Mouse (Mus musculus) MEL (cell line): ENCODE measurements around the gene 4931414P19Rik. TPM values are rescaled to one million over a fixed set of nuclear protein-coding genes. Genes with fewer than 3 reads are reported as not detected.
A peak's percentile ranks its signal among the peaks of the same experiment; 100 is the strongest.

Experiments
- DNase-seq: peaks from one replicate; pipeline ENCODE4 v3.0.0; 2011; ENCODE audit warnings: low read depth, low spot score
- H3K27ac ChIP-seq: 2 replicates; pipeline ENCODE4 v1.5.1; 2012; ENCODE audit warnings: low read depth, mild to moderate bottlenecking, control low read depth, low read length, moderate library complexity; ENCODE audit not compliant: control insufficient read depth
- H3K27me3 ChIP-seq, 2 experiments: fragments of 150-350 bp in 1 of 2; sonication (generic) in 1 of 2; 2 replicates each; pipeline ENCODE4 v1.6.1; 2012; ENCODE audit warnings: low read length in 2 of 2, mild to moderate bottlenecking in 2 of 2, improper control_type of control experiment in 1 of 2, moderate library complexity in 1 of 2; ENCODE audit not compliant: insufficient read depth in 2 of 2, control insufficient read depth in 1 of 2
- H3K36me3 ChIP-seq, 2 experiments: 2 replicates each; pipeline ENCODE4 v1.6.1; 2012 to 2014; ENCODE audit warnings: low read length in 2 of 2, improper control_type of control experiment in 1 of 2, inconsistent platforms in 1 of 2, mild to moderate bottlenecking in 1 of 2; ENCODE audit not compliant: insufficient read depth in 2 of 2, control insufficient read depth in 1 of 2
- H3K4me1 ChIP-seq, 2 experiments: fragments of 150-350 bp in 1 of 2; sonication (generic) in 1 of 2; 2 replicates each; pipeline ENCODE4 v1.6.1; 2012; ENCODE audit warnings: low read length in 2 of 2, improper control_type of control experiment in 1 of 2, mild to moderate bottlenecking in 1 of 2; ENCODE audit not compliant: insufficient read depth in 2 of 2, control insufficient read depth in 1 of 2
- H3K4me3 ChIP-seq, 2 experiments: fragments of 150-350 bp in 1 of 2; sonication (generic) in 1 of 2; 2 replicates each; pipeline ENCODE4 v1.5.1; 2012; ENCODE audit warnings: low read depth in 2 of 2, low read length in 2 of 2, mild to moderate bottlenecking in 2 of 2, moderate library complexity in 2 of 2, control low read depth in 1 of 2, improper control_type of control experiment in 1 of 2; ENCODE audit not compliant: control insufficient read depth in 1 of 2, insufficient read depth in 1 of 2
- H3K79me2 ChIP-seq: 2 replicates; pipeline ENCODE4 v1.6.1; 2012; ENCODE audit warnings: mild to moderate bottlenecking, low read length, moderate library complexity; ENCODE audit not compliant: control insufficient read depth, poor library complexity, insufficient read depth
- H3K9ac ChIP-seq: 2 replicates; pipeline ENCODE4 v1.6.1; 2012; ENCODE audit warnings: low read depth, mild to moderate bottlenecking, control low read depth, low read length, moderate library complexity; ENCODE audit not compliant: control insufficient read depth, poor library complexity, severe bottlenecking
- H3K9me3 ChIP-seq: fragments of 150-350 bp; sonication (generic); replicated peaks from 2 replicates; pipeline ENCODE4 v1.6.1; 2012; ENCODE audit warnings: mild to moderate bottlenecking, low read length, improper control_type of control experiment, moderate library complexity; ENCODE audit not compliant: insufficient read depth
- BHLHE40 ChIP-seq: IDR thresholded peaks from 2 replicates; pipeline ENCODE4 v1.6.1; 2012; ENCODE audit warnings: low read depth, mild to moderate bottlenecking, inconsistent platforms, low read length, improper control_type of control experiment, borderline replicate concordance
- CHD1 ChIP-seq: IDR thresholded peaks from 2 replicates; pipeline ENCODE4 v1.6.1; 2012; ENCODE audit warnings: low read depth, mild to moderate bottlenecking, inconsistent platforms, low read length, improper control_type of control experiment
- CHD2 ChIP-seq: IDR thresholded peaks from 2 replicates; pipeline ENCODE4 v1.6.1; 2011; ENCODE audit warnings: low read length, improper control_type of control experiment
- E2F4 ChIP-seq: IDR thresholded peaks from 2 replicates; pipeline ENCODE4 v1.6.1; 2011; ENCODE audit warnings: low read depth, low read length, improper control_type of control experiment, borderline replicate concordance
- ELF1 ChIP-seq: IDR thresholded peaks from 2 replicates; pipeline ENCODE4 v1.6.1; 2014; ENCODE audit warnings: low read depth, mild to moderate bottlenecking, inconsistent platforms, low read length, improper control_type of control experiment, moderate library complexity
- ETS1 ChIP-seq: IDR thresholded peaks from 2 replicates; pipeline ENCODE4 v1.6.1; 2012; ENCODE audit warnings: low read depth, mild to moderate bottlenecking, inconsistent platforms, low read length, improper control_type of control experiment, moderate library complexity
- HCFC1 ChIP-seq: IDR thresholded peaks from 2 replicates; pipeline ENCODE4 v1.6.1; 2012; ENCODE audit warnings: low read depth, mild to moderate bottlenecking, inconsistent platforms, low read length, improper control_type of control experiment, moderate library complexity
- JUND ChIP-seq: IDR thresholded peaks from 2 replicates; pipeline ENCODE4 v1.6.1; 2011; ENCODE audit warnings: low read depth, mild to moderate bottlenecking, improper control_type of control experiment, low read length
- MAFK ChIP-seq: IDR thresholded peaks from 2 replicates; pipeline ENCODE4 v1.6.1; 2011; ENCODE audit warnings: low read depth, mild to moderate bottlenecking, low read length, improper control_type of control experiment, borderline replicate concordance
- MAZ ChIP-seq: IDR thresholded peaks from 2 replicates; pipeline ENCODE4 v1.6.1; 2012; ENCODE audit warnings: low read depth, mild to moderate bottlenecking, inconsistent platforms, low read length, improper control_type of control experiment
- MEF2A ChIP-seq: IDR thresholded peaks from 2 replicates; pipeline ENCODE4 v1.6.1; 2014; ENCODE audit warnings: low read depth, mild to moderate bottlenecking, inconsistent platforms, low read length, improper control_type of control experiment; ENCODE audit not compliant: poor library complexity, insufficient replicate concordance, severe bottlenecking; ENCODE audit errors: extremely low read depth
- MXI1 ChIP-seq: IDR thresholded peaks from 2 replicates; pipeline ENCODE4 v1.6.1; 2011; ENCODE audit warnings: mild to moderate bottlenecking, low read depth, low read length, improper control_type of control experiment
- POLR2AphosphoS2 ChIP-seq: IDR thresholded peaks from 2 replicates; pipeline ENCODE4 v1.6.1; 2011; ENCODE audit warnings: low read length, improper control_type of control experiment
- RAD21 ChIP-seq: IDR thresholded peaks from 2 replicates; pipeline ENCODE4 v1.6.1; 2011; ENCODE audit warnings: mild to moderate bottlenecking, low read depth, low read length, improper control_type of control experiment
- TAL1 ChIP-seq: IDR thresholded peaks from 2 replicates; pipeline ENCODE4 v1.6.1; 2012; ENCODE audit warnings: mild to moderate bottlenecking, inconsistent platforms, low read length, moderate library complexity, mixed read lengths
- UBTF ChIP-seq: IDR thresholded peaks from 2 replicates; pipeline ENCODE4 v1.6.1; 2012; ENCODE audit warnings: low read depth, mild to moderate bottlenecking, inconsistent platforms, low read length, improper control_type of control experiment, moderate library complexity, borderline replicate concordance; ENCODE audit not compliant: insufficient read depth
- ZKSCAN1 ChIP-seq: IDR thresholded peaks from 2 replicates; pipeline ENCODE4 v1.6.1; 2012; ENCODE audit warnings: low read depth, mild to moderate bottlenecking, inconsistent platforms, low read length, improper control_type of control experiment, moderate library complexity
- ZNF384 ChIP-seq: IDR thresholded peaks from 2 replicates; pipeline ENCODE4 v1.6.1; 2012; ENCODE audit warnings: low read depth, mild to moderate bottlenecking, inconsistent platforms, low read length, improper control_type of control experiment
- polyA plus RNA-seq, 2 experiments: library from polyadenylated mRNA; stranded (reverse) in 1 of 2; unstranded in 1 of 2; fragments of >175 nt in 1 of 2; fragments of >200 nt in 1 of 2; gene quantifications; 2 replicates each; pipeline versions ENCODE4 v1.2.1 to v1.2.4; 2012; ENCODE audit warnings: low replicate concordance in 2 of 2, low read depth in 1 of 2; ENCODE audit not compliant: insufficient read length in 2 of 2, insufficient read depth in 1 of 2, missing spikeins in 1 of 2
- total RNA-seq: library from RNA; depleted of rRNA; stranded (reverse); fragments of 300-350 nt; gene quantifications from 2 replicates; pipeline ENCODE4 v1.2.3, GENCODE M21; 2012

Gene 4931414P19Rik
- total and polyA plus RNA-seq, 3 experiments = 1.9 to 4.8 TPM; not detected in 1

GRCm38 (mm10) chr14:54603038-54603654 is 2.6 kb downstream of the 4931414P19Rik start (continued):
- TF ChIP-seq UBTF = no peak
- 0 out of 2 replicates have a peak, but pooled peaks have one; percentile 46 for TF ChIP-seq BHLHE40
- TF ChIP-seq RAD21 = no peak
- peak; percentile 66 for TF ChIP-seq TAL1
- no peak for TF ChIP-seq MAFK
- TF ChIP-seq POLR2AphosphoS2 = peak; percentile 82
- TF ChIP-seq MAZ = peak; percentile 56; the same call in 1 of the 2 replicates
- TF ChIP-seq CHD2 = peak; percentile 74
- peak; percentile 40; the same call in 1 of the 2 replicates for TF ChIP-seq ETS1
- peak; percentile 74 for TF ChIP-seq HCFC1
- TF ChIP-seq E2F4 = no peak

GRCm38 (mm10) chr14:54602613-54603012 is 3.2 kb downstream of the 4931414P19Rik start:
- Histone ChIP-seq H3K27me3 (no peaks in the 10 kb centered on the region), H3K36me3 (peaks cover 0 to 27% of the 10 kb centered on the region in 2 experiments; a peak in 2 of 4 replicates), H3K9me3 (no peaks in the 10 kb centered on the region), H3K79me2 (peaks cover 3% of the 10 kb centered on the region; the same call in 1 of the 2 replicates), H3K27ac (peak overlapping the region; percentile 90), H3K9ac (peak overlapping the region; percentile 93), H3K4me3 (peak overlapping the region; percentile 62 to 83), H3K4me1 (peaks cover 7 to 25% of the 10 kb centered on the region in 2 experiments)
- TF ChIP-seq JUND = no peak
- peak; percentile 68 for TF ChIP-seq ZNF384
- no peak for DNase-seq

- H3K4me1 ChIP-seq = peaks cover 7 to 25% of the 10 kb centered on the region in 2 experiments
- peak; percentile 44 for DNase-seq
- TF ChIP-seq MXI1 (no peak), ZNF384 (peak; percentile 93), CHD1 (0 out of 2 replicates have a peak, but pooled peaks have one; percentile 43), JUND (no peak), HCFC1 (no peak), MEF2A (no peak), ELF1 (no peak), ZKSCAN1 (no peak)
Measured at GRCm38 (mm10) chr14:54601601-54602000, 4.2 kb downstream of the 4931414P19Rik start.

More at GRCm38 (mm10) chr14:54601601-54602000, 4.2 kb downstream of the 4931414P19Rik start:
- Histone ChIP-seq H3K27me3 (no peaks in the 10 kb centered on the region), H3K4me3 (no peak overlapping the region), H3K27ac (peak overlapping the region; percentile 90; the same call in 1 of the 2 replicates), H3K9ac (no peak overlapping the region; the same call in none of the 2 replicates), H3K36me3 (peaks cover 0 to 27% of the 10 kb centered on the region in 2 experiments; a peak in 2 of 4 replicates), H3K79me2 (peaks cover 3% of the 10 kb centered on the region; the same call in 1 of the 2 replicates), H3K9me3 (no peaks in the 10 kb centered on the region)
